ENCODE assay signal across 8 mouse cellular contexts in genomic region chr11:60115638-60116276, GRCm38 (mm10). TPM values are rescaled to one million over a fixed set of nuclear protein-coding genes. Genes with fewer than 3 reads are reported as not detected.
DNase-seq lines count a peak whose midpoint lies in the region; ATAC-seq and TF ChIP-seq lines count a peak whose summit lies in the region.

No protein-coding gene starts in this region.

- H3K4me3 ChIP-seq in heart, embryonic 15.5 days: peak overlapping the region; percentile 54
- H3K4me3 ChIP-seq in MEL (ENCODE audit: control insufficient read depth in 1 of 2, insufficient read depth in 1 of 2, low read depth in 2 of 2, low read length in 2 of 2): peak overlapping the region; percentile 59 to 78
- peak overlapping the region; percentile 58 for H3K4me3 ChIP-seq in hindbrain, embryonic 10.5 days
- H3K4me3 ChIP-seq in midbrain, embryonic 10.5 days: peak overlapping the region; percentile 57

- TF ChIP-seq RAD21 in MEL (IDR thresholded peaks at IDR 0.05; ENCODE audit: low read depth, low read length): no peak

- no peaks in the 10 kb centered on the region for H3K36me3 ChIP-seq in heart, embryonic 15.5 days
- H3K36me3 ChIP-seq in MEL (ENCODE audit: control insufficient read depth in 1 of 2, insufficient read depth in 2 of 2, low read length in 2 of 2): peaks cover 3 to 66% of the 10 kb centered on the region in 2 experiments
- H3K36me3 ChIP-seq in hindbrain, embryonic 10.5 days: no peaks in the 10 kb centered on the region
- no peaks in the 10 kb centered on the region for H3K36me3 ChIP-seq in midbrain, embryonic 10.5 days

- ATAC-seq in heart, embryonic 15.5 days (replicated peaks; ENCODE audit: insufficient number of reproducible peaks, insufficient read depth, low FRiP score, low read depth): 0 out of 2 replicates have a peak, but pooled peaks have one; percentile 6

- no peak for TF ChIP-seq CTCF in MEL (IDR thresholded peaks at IDR 0.05 in 2 of 3, conservative IDR thresholded peaks at IDR 0.05 in 1 of 3; ENCODE audit: control insufficient read depth in 1 of 3, insufficient read depth in 1 of 3, low read depth in 2 of 3, low read length in 3 of 3, poor library complexity in 1 of 3, severe bottlenecking in 1 of 3)

- H3K27me3 ChIP-seq in heart, embryonic 15.5 days: no peaks in the 10 kb centered on the region
- no peaks in the 10 kb centered on the region for H3K27me3 ChIP-seq in MEL (ENCODE audit: control insufficient read depth in 1 of 2, insufficient read depth in 2 of 2, low read length in 2 of 2)
- H3K27me3 ChIP-seq in hindbrain, embryonic 10.5 days (ENCODE audit: insufficient read depth, poor library complexity, severe bottlenecking): no peaks in the 10 kb centered on the region
- no peaks in the 10 kb centered on the region for H3K27me3 ChIP-seq in midbrain, embryonic 10.5 days (ENCODE audit: low read depth, poor library complexity, severe bottlenecking)

- H3K9ac ChIP-seq in heart, embryonic 15.5 days: peak overlapping the region; percentile 67
- peak overlapping the region; percentile 70 for H3K9ac ChIP-seq in MEL (ENCODE audit: control insufficient read depth, low read depth, low read length, poor library complexity, severe bottlenecking)

- no peak for DNase-seq in heart, adult 9 months (ENCODE audit: low spot score in 2 of 2)
- DNase-seq in MEL (ENCODE audit: low read depth, low spot score) (peak; percentile 88), adipocyte (ENCODE audit: low spot score) (no peak)
- no peak for DNase-seq in hindbrain, embryonic 10.5 days (ENCODE audit: low spot score)
- DNase-seq in midbrain, embryonic 10.5 days (ENCODE audit: low spot score): no peak
- DNase-seq in cerebellum, postnatal 36 days: no peak
- DNase-seq in layer of hippocampus, adult 8-10 months (ENCODE audit: low spot score in 2 of 2): no peak

- H3K4me2 ChIP-seq in heart, embryonic 15.5 days: peak overlapping the region; percentile 84

- H3K4me1 ChIP-seq in heart, embryonic 15.5 days (replicated peaks): peaks cover 71% of the 10 kb centered on the region
- peaks cover 39 to 65% of the 10 kb centered on the region in 2 experiments for H3K4me1 ChIP-seq in MEL (ENCODE audit: control insufficient read depth in 1 of 2, insufficient read depth in 2 of 2, low read length in 2 of 2)
- peaks cover 72% of the 10 kb centered on the region for H3K4me1 ChIP-seq in hindbrain, embryonic 10.5 days (replicated peaks)
- peaks cover 65% of the 10 kb centered on the region for H3K4me1 ChIP-seq in midbrain, embryonic 10.5 days

- H3K79me2 ChIP-seq in MEL (ENCODE audit: control insufficient read depth, insufficient read depth, low read length, poor library complexity): peaks cover 90% of the 10 kb centered on the region

- no peaks in the 10 kb centered on the region for H3K9me3 ChIP-seq in heart, embryonic 15.5 days (replicated peaks)
- H3K9me3 ChIP-seq in MEL (replicated peaks; ENCODE audit: insufficient read depth, low read length): no peaks in the 10 kb centered on the region
- no peaks in the 10 kb centered on the region for H3K9me3 ChIP-seq in hindbrain, embryonic 10.5 days
- H3K9me3 ChIP-seq in midbrain, embryonic 10.5 days (replicated peaks): no peaks in the 10 kb centered on the region

- 0 out of 4 replicates have a peak, but pooled peaks of 1 of the 2 experiments have one; percentile 30 for TF ChIP-seq POLR2A in MEL (IDR thresholded peaks at IDR 0.05; ENCODE audit: control insufficient read depth in 1 of 2, insufficient read depth in 1 of 2, low read depth in 1 of 2, low read length in 2 of 2, poor library complexity in 1 of 2)

- 12% methylated on average over 6 of the region's 6 CpGs for WGBS in heart, embryonic 15.5 days
- 36% methylated on average over 6 of the region's 6 CpGs for WGBS in hindbrain, embryonic 10.5 days
- WGBS in midbrain, embryonic 10.5 days: 36% methylated on average over 6 of the region's 6 CpGs

- peak; percentile 64 to 69 for TF ChIP-seq EP300 in MEL (IDR thresholded peaks at IDR 0.05; ENCODE audit: low read depth in 1 of 2, low read length in 2 of 2)

- H3K27ac ChIP-seq in heart, embryonic 15.5 days: peak overlapping the region; percentile 97
- peak overlapping the region; percentile 77 for H3K27ac ChIP-seq in MEL (ENCODE audit: control insufficient read depth, low read depth, low read length)
- H3K27ac ChIP-seq in hindbrain, embryonic 10.5 days: peak overlapping the region; percentile 93
- peak overlapping the region; percentile 89 for H3K27ac ChIP-seq in midbrain, embryonic 10.5 days (replicated peaks)

TF ChIP-seq in MEL, 35 proteins besides CTCF, POLR2A, EP300 and RAD21:
- no peak for TF ChIP-seq TCF12 (IDR thresholded peaks at IDR 0.05; ENCODE audit: low read depth, low read length)
- TF ChIP-seq HCFC1 (IDR thresholded peaks at IDR 0.05; ENCODE audit: low read depth, low read length): peak; percentile 29; the same call in 1 of the 2 replicates
- no peak for TF ChIP-seq MAX (IDR thresholded peaks at IDR 0.05; ENCODE audit: low read length)
- TF ChIP-seq ZMIZ1 (IDR thresholded peaks at IDR 0.05; ENCODE audit: low read depth, low read length): no peak
- TF ChIP-seq TAL1 (IDR thresholded peaks at IDR 0.05; ENCODE audit: low read length): 0 out of 2 replicates have a peak, but pooled peaks have one; percentile 10
- no peak for TF ChIP-seq CHD1 (IDR thresholded peaks at IDR 0.05; ENCODE audit: low read depth, low read length)
- TF ChIP-seq POLR2AphosphoS2 (IDR thresholded peaks at IDR 0.05; ENCODE audit: low read length): no peak
- no peak for TF ChIP-seq ELF1 (IDR thresholded peaks at IDR 0.05; ENCODE audit: low read depth, low read length)
- TF ChIP-seq GABPA (IDR thresholded peaks at IDR 0.05; ENCODE audit: low read depth, low read length): no peak
- TF ChIP-seq MYB (IDR thresholded peaks at IDR 0.05; ENCODE audit: low read depth, low read length): no peak
- TF ChIP-seq USF1 (IDR thresholded peaks at IDR 0.05; ENCODE audit: low read depth, low read length): no peak
- no peak for TF ChIP-seq NELFE (IDR thresholded peaks at IDR 0.05; ENCODE audit: low read depth, low read length)
- no peak for TF ChIP-seq USF2 (IDR thresholded peaks at IDR 0.05; ENCODE audit: borderline replicate concordance in 1 of 2, insufficient read depth in 1 of 2, low read depth in 1 of 2, low read length in 2 of 2)
- peak; percentile 92 for TF ChIP-seq SIN3A (IDR thresholded peaks at IDR 0.05; ENCODE audit: low read length)
- TF ChIP-seq MAFK (IDR thresholded peaks at IDR 0.05; ENCODE audit: borderline replicate concordance, low read depth, low read length): no peak; the same call in 1 of the 2 replicates
- TF ChIP-seq MAZ (IDR thresholded peaks at IDR 0.05; ENCODE audit: low read depth, low read length): no peak
- peak; percentile 6; the same call in 1 of the 2 replicates for TF ChIP-seq BHLHE40 (IDR thresholded peaks at IDR 0.05; ENCODE audit: borderline replicate concordance, low read depth, low read length)
- no peak for TF ChIP-seq ZNF384 (IDR thresholded peaks at IDR 0.05; ENCODE audit: low read depth, low read length)
- TF ChIP-seq MEF2A (IDR thresholded peaks at IDR 0.05; ENCODE audit: extremely low read depth, insufficient replicate concordance, low read depth, low read length, poor library complexity, severe bottlenecking): no peak
- no peak; the same call in 1 of the 2 replicates for TF ChIP-seq JUND (IDR thresholded peaks at IDR 0.05; ENCODE audit: low read depth, low read length)
- no peak for TF ChIP-seq CHD2 (IDR thresholded peaks at IDR 0.05; ENCODE audit: low read length)
- TF ChIP-seq TBP (IDR thresholded peaks at IDR 0.05; ENCODE audit: low read depth, low read length): peak; percentile 54; the same call in 1 of the 2 replicates
- TF ChIP-seq KAT2A (conservative IDR thresholded peaks at IDR 0.05; ENCODE audit: low read depth, low read length): no peak
- no peak for TF ChIP-seq UBTF (IDR thresholded peaks at IDR 0.05; ENCODE audit: borderline replicate concordance, insufficient read depth, low read depth, low read length)
- peak; percentile 79 for TF ChIP-seq ETS1 (IDR thresholded peaks at IDR 0.05; ENCODE audit: low read depth, low read length)
- TF ChIP-seq NRF1 (IDR thresholded peaks at IDR 0.05; ENCODE audit: insufficient read depth, low read depth, low read length, poor library complexity, severe bottlenecking): no peak
- TF ChIP-seq E2F4 (IDR thresholded peaks at IDR 0.05; ENCODE audit: borderline replicate concordance, low read depth, low read length): no peak
- TF ChIP-seq ZKSCAN1 (IDR thresholded peaks at IDR 0.05; ENCODE audit: low read depth, low read length): no peak
- TF ChIP-seq POLR2AphosphoS5 (IDR thresholded peaks at IDR 0.05; ENCODE audit: borderline replicate concordance, low read depth, low read length): no peak
- TF ChIP-seq RCOR1 (IDR thresholded peaks at IDR 0.05; ENCODE audit: low read depth, low read length): peak; percentile 77; the same call in 1 of the 2 replicates
- TF ChIP-seq ZC3H11A (IDR thresholded peaks at IDR 0.05; ENCODE audit: low read depth, low read length): no peak
- TF ChIP-seq GATA1 (IDR thresholded peaks at IDR 0.05; ENCODE audit: low read depth, low read length): peak; percentile 90
- TF ChIP-seq MYC (IDR thresholded peaks at IDR 0.05; ENCODE audit: low read depth, low read length): no peak; the same call in 1 of the 2 replicates
- TF ChIP-seq MXI1 (IDR thresholded peaks at IDR 0.05; ENCODE audit: low read depth, low read length): peak; percentile 36; the same call in 1 of the 2 replicates
- no peak for TF ChIP-seq SMC3 (IDR thresholded peaks at IDR 0.05; ENCODE audit: low read depth, low read length)

RNA-seq across cellular contexts. Expression of gene Rai1, which starts 10.9 kb away (rescaled TPM):
- 12.8 and 19.1 TPM in 2 replicates for polyA plus RNA-seq in heart, embryonic 15.5 days (2015; fragmentation: Nextera tagmentation; extraction: Ambion mirVana)
- 25.0 and 26.3 TPM in 2 replicates for total RNA-seq in MEL (2012; rRNA removed)
- 100 to 1,000 TPM in 1 of 2 experiments, 10 to 100 TPM in 1; 56.7 to 101 TPM for polyA plus RNA-seq in MEL (2012; ENCODE audit: insufficient read depth in 1 of 2, insufficient read length in 2 of 2, low read depth in 1 of 2, low replicate concordance in 2 of 2, missing spikeins in 1 of 2)
- 25.3 and 31.0 TPM in 2 replicates for polyA plus RNA-seq in hindbrain, embryonic 10.5 days (2016; fragmentation: Nextera tagmentation; extraction: Ambion mirVana)
- polyA plus RNA-seq in midbrain, embryonic 10.5 days (2016; fragmentation: Nextera tagmentation; extraction: Ambion mirVana): 23.4 and 23.9 TPM in 2 replicates
- total RNA-seq in layer of hippocampus, adult 8-10 months (2022): 10 to 100 TPM; 70.5 to 85.6 (median 78.1) TPM
